23 mouse cellular contexts compared by ENCODE assay signal in the genomic region with DNA sequence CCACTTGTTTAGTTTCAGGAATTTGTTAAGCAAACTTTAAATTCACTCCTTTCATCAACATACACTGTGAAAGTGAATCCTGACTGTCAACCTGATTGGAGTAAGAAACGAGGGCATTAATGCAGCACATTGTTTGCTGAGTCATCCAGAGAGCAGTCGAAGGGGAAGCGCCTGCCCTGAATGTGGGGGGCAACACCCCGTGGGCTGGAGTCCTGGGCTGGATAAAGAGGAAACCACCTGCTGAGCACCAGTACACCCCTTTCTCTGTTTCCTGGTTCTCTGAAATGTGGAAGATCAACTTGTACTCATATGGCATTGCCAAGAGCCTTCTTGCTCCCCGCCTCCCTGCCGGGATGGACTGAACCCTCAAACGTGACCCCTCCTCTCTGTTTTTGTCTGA. TPM values are rescaled to one million over a fixed set of nuclear protein-coding genes. Genes with fewer than 3 reads are reported as not detected.
DNase-seq lines count a peak whose midpoint lies in the region; ATAC-seq and TF ChIP-seq lines count a peak whose summit lies in the region.
"Had no signal": no experiment of that assay in that cellular context is flagged by ENCODE, and none has a peak within 500 bp of the region (broad histone marks: within the 10 kb centered on the region; RNA-seq: fewer than 3 reads in every experiment).

No protein-coding gene starts in this region.

- H3K27me3 ChIP-seq in heart, embryonic 12.5 days (replicated peaks), result no peaks in the 10 kb centered on the region
- peaks cover 17% of the 10 kb centered on the region for H3K27me3 ChIP-seq in G1E (ENCODE audit: insufficient read depth, low read length)
- no peaks in the 10 kb centered on the region for H3K27me3 ChIP-seq in kidney, embryonic 14.5 days (ENCODE audit: control insufficient read depth, insufficient read depth, low read length)
- H3K27me3 ChIP-seq: lung, embryonic 15.5 days; midbrain, embryonic 15.5 days; neural tube, embryonic 12.5 days had no signal

- peak; percentile 87 for DNase-seq in heart, adult 11 months
- DNase-seq in G1E (ENCODE audit: low spot score), result peak; percentile 12
- DNase-seq in kidney, postnatal 25 days, result no peak
- DNase-seq in right cerebral cortex, adult 18-20 months, result no peak
- DNase-seq: adrenal gland, adult 8-10 months; cerebellum, adult 11 months; cerebellum, postnatal 14 days; embryo, embryonic 11 days; forebrain, postnatal 0 days; gastrocnemius, adult 2 months; kidney, adult 8-10 months; kidney, postnatal 36 days; left cerebral cortex, postnatal 4 days; thymus, postnatal 36 days had no signal

- H3K9me3 ChIP-seq in heart, embryonic 12.5 days (replicated peaks), result 0 out of 2 replicates have a peak, but pooled peaks cover 2% of the 10 kb centered on the region
- no peaks in the 10 kb centered on the region for H3K9me3 ChIP-seq in G1E (replicated peaks)
- no peaks in the 10 kb centered on the region for H3K9me3 ChIP-seq in kidney, embryonic 14.5 days (ENCODE audit: control insufficient read depth, low read length)
- H3K9me3 ChIP-seq: hindbrain, embryonic 10.5 days; lung, embryonic 15.5 days; midbrain, embryonic 15.5 days; neural tube, embryonic 12.5 days had no signal

- no peak overlapping the region for H3K27ac ChIP-seq in heart, embryonic 12.5 days (ENCODE audit: poor library complexity, severe bottlenecking)
- no peak overlapping the region for H3K27ac ChIP-seq in kidney, embryonic 14.5 days (ENCODE audit: low read depth, low read length)
- H3K27ac ChIP-seq: gastrocnemius, adult 2 months; hindbrain, embryonic 10.5 days; left cerebral cortex, adult 2 months; lung, embryonic 15.5 days; midbrain, embryonic 15.5 days; neural tube, embryonic 12.5 days had no signal

- H3K4me3 ChIP-seq in heart, embryonic 12.5 days, result no peak overlapping the region
- no peak overlapping the region for H3K4me3 ChIP-seq in G1E (ENCODE audit: low read depth, low read length)
- H3K4me3 ChIP-seq in kidney, embryonic 14.5 days (ENCODE audit: low read length), result no peak overlapping the region
- H3K4me3 ChIP-seq: gastrocnemius, adult 2 months; hindbrain, embryonic 10.5 days; left cerebral cortex, adult 2 months; lung, embryonic 15.5 days; midbrain, embryonic 15.5 days; neural tube, embryonic 12.5 days had no signal

- WGBS in heart, embryonic 12.5 days, result 83% methylated on average over 7 of the region's 7 CpGs
- 88% methylated on average over 7 of the region's 7 CpGs for WGBS in kidney, embryonic 14.5 days

- H3K4me1 ChIP-seq in heart, embryonic 12.5 days (replicated peaks), result peaks cover 6% of the 10 kb centered on the region
- peaks cover 10% of the 10 kb centered on the region for H3K4me1 ChIP-seq in G1E (ENCODE audit: insufficient read depth, low read depth, low read length)
- no peaks in the 10 kb centered on the region for H3K4me1 ChIP-seq in kidney, embryonic 14.5 days (ENCODE audit: control insufficient read depth, insufficient read depth, low read length)
- H3K4me1 ChIP-seq: hindbrain, embryonic 10.5 days; lung, embryonic 15.5 days; midbrain, embryonic 15.5 days; neural tube, embryonic 12.5 days had no signal

- no peak overlapping the region for H3K9ac ChIP-seq in heart, embryonic 12.5 days
- H3K9ac ChIP-seq in kidney, embryonic 14.5 days (ENCODE audit: low read depth, low read length), result no peak overlapping the region
- H3K9ac ChIP-seq: forebrain, postnatal 0 days; lung, embryonic 15.5 days; midbrain, embryonic 15.5 days; neural tube, embryonic 12.5 days had no signal

- TF ChIP-seq CTCF in G1E (IDR thresholded peaks at IDR 0.05; ENCODE audit: low read depth, low read length), result no peak

- H3K4me2 ChIP-seq in heart, embryonic 12.5 days, result no peak overlapping the region
- H3K4me2 ChIP-seq in kidney, embryonic 14.5 days (replicated peaks; ENCODE audit: low read depth, low read length), result no peak overlapping the region
- H3K4me2 ChIP-seq: lung, embryonic 15.5 days; midbrain, embryonic 15.5 days; neural tube, embryonic 12.5 days had no signal

- no peak for ATAC-seq in heart, embryonic 12.5 days (ENCODE audit: insufficient number of reproducible peaks, low FRiP score)
- peak; percentile 40; the same call in 1 of the 2 replicates for ATAC-seq in G1E (ENCODE audit: extremely low read depth, insufficient number of reproducible peaks, low FRiP score, poor library complexity, severe bottlenecking)
- ATAC-seq in hematopoietic stem cell, adult 5-6 weeks (replicated peaks in 1 of 2; ENCODE audit: insufficient read depth in 1 of 2, low FRiP score in 2 of 2, low TSS enrichment in 1 of 2, low read depth in 1 of 2, poor library complexity in 2 of 2, severe bottlenecking in 2 of 2), result peak; percentile 99
- ATAC-seq in monocyte, adult 5-6 weeks (replicated peaks; ENCODE audit: insufficient number of reproducible peaks, low FRiP score, low TSS enrichment, poor library complexity, severe bottlenecking), result peak; percentile 69
- no peak for ATAC-seq in kidney, embryonic 14.5 days (ENCODE audit: low FRiP score, low TSS enrichment)
- ATAC-seq: forebrain, postnatal 0 days; midbrain, embryonic 15.5 days had no signal

- peaks cover 4% of the 10 kb centered on the region; the same call in 1 of the 2 replicates for H3K36me3 ChIP-seq in heart, embryonic 12.5 days
- peaks cover 23% of the 10 kb centered on the region for H3K36me3 ChIP-seq in G1E (replicated peaks)
- H3K36me3 ChIP-seq in kidney, embryonic 14.5 days (ENCODE audit: control insufficient read depth, insufficient read depth, low read length), result no peaks in the 10 kb centered on the region; the same call in 1 of the 2 replicates
- H3K36me3 ChIP-seq: hindbrain, embryonic 10.5 days; lung, embryonic 15.5 days; midbrain, embryonic 15.5 days; neural tube, embryonic 12.5 days had no signal

RNA-seq across cellular contexts. Expression of gene Spryd7, which starts 27.2 kb away (rescaled TPM):
- 21.9 and 25.3 TPM in 2 replicates for polyA plus RNA-seq in heart, embryonic 12.5 days (2016; fragmentation: Nextera tagmentation; extraction: Ambion mirVana)
- total RNA-seq in G1E (2014; fragmentation: Nextera tagmentation) (7.8 and 9.9 TPM in 2 replicates), G1E (2017) (10.5 and 10.8 TPM in 2 replicates)
- 2.9 and 3.7 TPM in 2 replicates for polyA plus RNA-seq in G1E (2012)
- total RNA-seq in hematopoietic stem cell, adult 5-6 weeks (2017), result 17.9 and 25.3 TPM in 2 replicates
- total RNA-seq in monocyte, adult 5-6 weeks (2017), result 2.5 to 10.7 TPM (median 7.2 TPM) in 3 replicates
- polyA plus RNA-seq in kidney, embryonic 14.5 days (2014; fragmentation: Nextera tagmentation; extraction: Ambion mirVana), result 23.3 and 24.0 TPM in 2 replicates

Comparison
In these comparisons a context has a peak if more than half of its experiments do, and no peak if none do; other contexts are left out.
1. DNase-seq: peak in heart, adult 11 months (single experiment) and G1E (single experiment); none in kidney, postnatal 25 days (0 of 2) and right cerebral cortex, adult 18-20 months (single experiment).
2. ATAC-seq: peak in G1E (single experiment), hematopoietic stem cell, adult 5-6 weeks (2 of 2) and monocyte, adult 5-6 weeks (single experiment); none in heart, embryonic 12.5 days (single experiment) and kidney, embryonic 14.5 days (single experiment).